Mouse (Mus musculus) small intestine, adult 2 months (tissue): ENCODE data around the gene Exosc3. TPM values are rescaled to one million over a fixed set of nuclear protein-coding genes. Genes with fewer than 3 reads are reported as not detected.
A peak's percentile ranks its signal among the peaks of the same experiment; 100 is the strongest.

Source experiments
- H3K27ac ChIP-seq: fragments of 200-500 bp; 2 replicates; pipeline ENCODE4 v1.5.1; 2012; ENCODE audit warnings: low read depth, low read length, control low read depth, inconsistent platforms; ENCODE audit not compliant: insufficient read depth
- H3K27me3 ChIP-seq: fragments of 200-500 bp; 2 replicates; pipeline ENCODE4 v1.6.1; 2012; ENCODE audit warnings: mild to moderate bottlenecking, moderate library complexity, low read length, inconsistent platforms; ENCODE audit not compliant: control insufficient read depth, insufficient read depth
- H3K36me3 ChIP-seq: fragments of 200-500 bp; 2 replicates; pipeline ENCODE4 v1.6.1; 2012; ENCODE audit warnings: mild to moderate bottlenecking, low read length, control low read depth, inconsistent platforms; ENCODE audit not compliant: control insufficient read depth, insufficient read depth
- H3K4me1 ChIP-seq: fragments of 200-500 bp; 2 replicates; pipeline ENCODE4 v1.6.1; 2012; ENCODE audit warnings: low read length, inconsistent platforms, mixed read lengths; ENCODE audit not compliant: control insufficient read depth, insufficient read depth, insufficient read length
- H3K4me3 ChIP-seq: fragments of 200-500 bp; 2 replicates; pipeline ENCODE4 v1.5.1; 2012; ENCODE audit warnings: low read depth, mild to moderate bottlenecking, control low read depth, inconsistent platforms, low read length, moderate library complexity
- CTCF ChIP-seq: fragments of 200-500 bp; IDR thresholded peaks from 2 replicates; pipeline ENCODE4 v1.5.1; 2012; ENCODE audit warnings: low read depth, mild to moderate bottlenecking, control low read depth, inconsistent platforms, low read length, moderate library complexity, mixed read lengths; ENCODE audit not compliant: insufficient replicate concordance, insufficient read length; ENCODE audit errors: extremely low read depth
- POLR2A ChIP-seq: fragments of 200-500 bp; IDR thresholded peaks from 2 replicates; pipeline ENCODE4 v1.6.1; 2012; ENCODE audit warnings: low read depth, mild to moderate bottlenecking, control low read depth, inconsistent platforms, low read length, moderate library complexity
- whole genome bisulfite sequencing: fragments of 180-500 bp; shearing (Covaris S2); methylation state at CpG from one replicate; pipeline ENCODE4 v1.1.7; 2018; 5-methylcytosine and 5-hydroxymethylcytosine counted together
- polyA plus RNA-seq: library from polyadenylated mRNA; depleted of rRNA; stranded (reverse); fragments of >200 nt; gene quantifications from 2 replicates; pipeline ENCODE4 v1.2.3, GENCODE M21; 2012; rRNA removed

Exosc3 gene
- polyA plus RNA-seq, 1 experiment: 32.6 TPM

DNA sequence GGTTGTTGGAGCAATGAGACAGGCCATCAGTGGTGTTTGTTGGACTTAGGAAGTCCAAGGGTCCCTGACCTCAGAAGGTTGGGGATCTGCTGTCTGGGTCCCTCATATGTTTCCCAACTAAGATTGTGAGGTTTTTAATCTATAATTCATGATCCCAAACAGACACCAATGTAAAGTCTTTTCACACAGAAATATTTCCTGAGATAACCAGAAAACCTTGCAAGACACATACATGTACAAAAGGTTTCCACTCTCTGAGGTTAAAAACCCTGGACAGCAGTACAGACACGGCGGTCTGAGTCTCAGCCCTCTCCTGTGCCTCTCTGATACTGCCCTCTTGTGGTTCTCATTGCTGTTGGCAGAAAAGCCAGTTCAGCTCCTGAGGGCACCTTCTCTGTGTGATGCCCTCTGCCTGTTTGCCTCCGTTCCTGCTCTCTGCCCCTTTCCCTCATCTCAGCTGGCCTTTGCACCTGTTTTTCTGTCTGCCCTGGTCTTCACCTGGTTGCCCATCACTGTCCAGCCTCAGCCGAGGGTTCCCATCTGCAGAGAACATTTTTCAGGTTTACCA is 62.5 kb downstream of the Exosc3 start:
- Histone ChIP-seq H3K4me1 (no peaks in the 10 kb centered on the region), H3K27me3 (no peaks in the 10 kb centered on the region), H3K4me3 (no peak overlapping the region), H3K36me3 (no peaks in the 10 kb centered on the region), H3K27ac (no peak overlapping the region)
- 11% methylated on average over 4 of the region's 4 CpGs for WGBS
- peak; percentile 80; the same call in 1 of the 2 replicates for TF ChIP-seq CTCF
- TF ChIP-seq POLR2A: no peak

DNA sequence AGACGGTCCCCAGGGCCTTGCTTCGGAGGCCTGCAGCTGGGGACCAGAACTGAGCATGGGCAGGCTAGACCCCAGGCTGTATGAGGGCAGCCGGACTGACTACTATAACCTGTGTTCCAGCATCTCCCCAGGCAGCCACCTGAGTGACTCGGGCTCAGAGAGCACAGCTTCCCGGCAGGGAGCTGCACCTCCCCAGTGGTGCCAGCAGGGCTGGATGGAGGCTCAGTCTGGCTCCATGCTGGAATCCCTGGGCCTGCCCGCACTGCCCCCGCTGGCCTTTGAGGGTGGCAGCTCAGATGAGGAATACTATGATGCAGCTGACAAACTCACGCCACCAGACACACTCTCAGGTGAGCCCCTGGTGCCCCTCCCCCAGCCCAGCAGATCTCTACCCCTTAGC is 63.2 kb downstream of the Exosc3 start:
- TF ChIP-seq POLR2A (no peak), CTCF (no peak)
- 50% methylated on average over 8 of the region's 8 CpGs for WGBS

DNA sequence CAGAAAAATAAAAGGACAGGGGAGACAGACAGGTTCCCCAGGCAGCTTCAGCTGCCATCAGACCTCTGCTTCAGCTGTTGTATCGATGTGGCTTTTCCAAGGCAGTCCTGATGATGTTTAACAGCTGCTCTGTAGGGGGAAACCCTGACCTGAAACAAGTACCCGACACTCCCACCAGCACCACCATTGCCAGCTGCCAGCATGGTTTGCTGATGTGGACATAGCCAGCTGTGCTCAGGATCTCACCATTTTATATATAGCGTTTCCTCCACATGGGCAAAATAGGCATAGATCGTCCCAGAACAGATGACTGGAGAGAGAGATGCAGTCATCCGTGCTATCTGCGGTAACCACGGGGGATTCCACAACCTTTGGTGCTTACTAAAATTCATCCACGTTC is 66.8 kb downstream of the Exosc3 start:
- no peak overlapping the region for H3K27ac ChIP-seq
- no peaks in the 10 kb centered on the region for H3K27me3 ChIP-seq
- 84% methylated on average over 8 of the region's 8 CpGs for WGBS
- TF ChIP-seq CTCF: no peak
- no peak for TF ChIP-seq POLR2A
- no peaks in the 10 kb centered on the region for H3K36me3 ChIP-seq
- H3K4me3 ChIP-seq: no peak overlapping the region
- no peaks in the 10 kb centered on the region for H3K4me1 ChIP-seq

More for the DNA sequence above, 63.2 kb downstream of the Exosc3 start:
- no peak overlapping the region for H3K27ac ChIP-seq
- no peak overlapping the region for H3K4me3 ChIP-seq
- no peaks in the 10 kb centered on the region for H3K27me3 ChIP-seq
- no peaks in the 10 kb centered on the region for H3K4me1 ChIP-seq
- no peaks in the 10 kb centered on the region for H3K36me3 ChIP-seq

DNA sequence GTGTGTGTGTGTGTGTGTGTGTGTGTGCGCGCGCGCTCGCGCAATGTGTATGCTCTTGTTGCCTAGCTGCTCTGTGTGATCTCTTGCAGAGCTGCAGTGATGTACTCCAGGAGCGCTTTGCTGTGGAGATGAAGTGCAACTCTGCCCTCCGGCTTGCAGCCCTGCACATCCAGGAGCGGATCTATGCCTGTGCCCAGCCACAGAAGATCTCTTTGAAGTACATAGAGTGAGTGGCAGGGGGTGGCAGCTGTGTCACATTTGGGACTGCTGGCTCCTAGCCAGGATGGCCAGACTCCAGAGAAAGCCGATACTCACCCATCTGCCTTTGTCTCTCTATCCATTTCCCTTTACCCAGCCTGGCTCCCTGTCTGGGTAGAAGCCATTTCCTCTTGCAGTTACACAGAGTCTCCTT is 71.5 kb downstream of the Exosc3 start:
- H3K27ac ChIP-seq: no peak overlapping the region

GRCm38 (mm10) chr4:45267883-45268282 is 74.6 kb downstream of the Exosc3 start:
- no peak overlapping the region for H3K27ac ChIP-seq
- TF ChIP-seq CTCF: no peak
- TF ChIP-seq POLR2A: no peak
- H3K36me3 ChIP-seq: no peaks in the 10 kb centered on the region
- H3K4me3 ChIP-seq: no peak overlapping the region
- 34% methylated on average over 3 of the region's 3 CpGs for WGBS
- no peaks in the 10 kb centered on the region for H3K4me1 ChIP-seq
- no peaks in the 10 kb centered on the region for H3K27me3 ChIP-seq

More for the DNA sequence above, 71.5 kb downstream of the Exosc3 start:
- no peaks in the 10 kb centered on the region for H3K36me3 ChIP-seq
- 77% methylated on average over 10 of the region's 10 CpGs for WGBS
- no peak overlapping the region for H3K4me3 ChIP-seq
- H3K4me1 ChIP-seq: no peaks in the 10 kb centered on the region
- no peaks in the 10 kb centered on the region for H3K27me3 ChIP-seq
- TF ChIP-seq CTCF (no peak), POLR2A (no peak)

Other genes starting within 250 kb of the Exosc3 start
- gene Tomm5, start 234.6 kb downstream of the Exosc3 start, polyA plus RNA-seq: 38.2 and 45.7 TPM in 2 replicates
- 0.25 and 0.37 TPM in 2 replicates for gene Frmpd1, start 157.9 kb downstream of the Exosc3 start, polyA plus RNA-seq
- 0.24 and 0.56 TPM in 2 replicates for gene Trmt10b, start 45.6 kb downstream of the Exosc3 start, polyA plus RNA-seq
- gene Dcaf10, start 631 bp downstream of the Exosc3 start, polyA plus RNA-seq: 11.5 and 23.1 TPM in 2 replicates
- 66.7 and 67.2 TPM in 2 replicates for gene Slc25a51, start 66.0 kb upstream of the Exosc3 start, polyA plus RNA-seq
- 33.0 and 71.5 TPM in 2 replicates for gene Shb, start 189.7 kb upstream of the Exosc3 start, polyA plus RNA-seq